Mouse (Mus musculus): Measurements from ENCODE around the gene B4galt5. TPM values are rescaled to one million over a fixed set of nuclear protein-coding genes. Genes with fewer than 3 reads are reported as not detected.

Gene B4galt5
- total RNA-seq, 2 experiments from 2014 or later, result 58.8 to 60.5 TPM

- DNase-seq (ENCODE audit: low spot score in 2 of 2), result no peak
Observed at GRCm38 (mm10) chr2:167305382-167306272, 43.4 kb downstream of the B4galt5 start.

GRCm38 (mm10) chr2:167304651-167305381 is 44.2 kb downstream of the B4galt5 start:
- DNase-seq (ENCODE audit: low spot score in 2 of 2), result no peak

- no peak for DNase-seq (ENCODE audit: low spot score in 2 of 2)
Observed at GRCm38 (mm10) chr2:167303806-167304205, 45.2 kb downstream of the B4galt5 start.

GRCm38 (mm10) chr2:167303196-167303595 is 45.8 kb downstream of the B4galt5 start:
- no peak for DNase-seq (ENCODE audit: low spot score in 2 of 2)

DNA sequence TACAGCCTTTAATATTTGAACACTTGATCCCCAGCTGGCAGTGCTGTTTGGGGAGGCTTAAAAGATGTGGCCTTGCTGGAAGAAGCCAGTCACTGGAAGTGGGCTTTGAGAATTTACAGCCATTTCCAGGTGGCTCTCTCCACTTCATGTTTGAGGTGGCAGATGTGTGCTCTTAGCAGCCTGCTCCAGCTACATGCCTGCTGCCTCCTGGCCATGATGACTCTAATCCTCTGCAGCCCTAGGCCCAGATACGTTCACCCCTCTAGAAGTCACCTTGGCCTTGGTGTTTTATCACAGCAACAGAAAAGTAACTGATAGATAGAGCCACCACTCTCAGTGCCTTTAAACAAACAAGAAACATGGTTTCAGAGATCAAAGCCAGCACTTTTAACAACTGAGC is 46.3 kb downstream of the B4galt5 start:
- DNase-seq (ENCODE audit: low spot score in 2 of 2), result no peak

GRCm38 (mm10) chr2:167302031-167302430 is 47.0 kb downstream of the B4galt5 start:
- DNase-seq (ENCODE audit: low spot score in 2 of 2), result no peak

GRCm38 (mm10) chr2:167301601-167302000 is 47.4 kb downstream of the B4galt5 start:
- no peak for DNase-seq (ENCODE audit: low spot score in 2 of 2)

GRCm38 (mm10) chr2:167300943-167301497 is 48.0 kb downstream of the B4galt5 start:
- no peak for DNase-seq (ENCODE audit: low spot score in 2 of 2)

DNA sequence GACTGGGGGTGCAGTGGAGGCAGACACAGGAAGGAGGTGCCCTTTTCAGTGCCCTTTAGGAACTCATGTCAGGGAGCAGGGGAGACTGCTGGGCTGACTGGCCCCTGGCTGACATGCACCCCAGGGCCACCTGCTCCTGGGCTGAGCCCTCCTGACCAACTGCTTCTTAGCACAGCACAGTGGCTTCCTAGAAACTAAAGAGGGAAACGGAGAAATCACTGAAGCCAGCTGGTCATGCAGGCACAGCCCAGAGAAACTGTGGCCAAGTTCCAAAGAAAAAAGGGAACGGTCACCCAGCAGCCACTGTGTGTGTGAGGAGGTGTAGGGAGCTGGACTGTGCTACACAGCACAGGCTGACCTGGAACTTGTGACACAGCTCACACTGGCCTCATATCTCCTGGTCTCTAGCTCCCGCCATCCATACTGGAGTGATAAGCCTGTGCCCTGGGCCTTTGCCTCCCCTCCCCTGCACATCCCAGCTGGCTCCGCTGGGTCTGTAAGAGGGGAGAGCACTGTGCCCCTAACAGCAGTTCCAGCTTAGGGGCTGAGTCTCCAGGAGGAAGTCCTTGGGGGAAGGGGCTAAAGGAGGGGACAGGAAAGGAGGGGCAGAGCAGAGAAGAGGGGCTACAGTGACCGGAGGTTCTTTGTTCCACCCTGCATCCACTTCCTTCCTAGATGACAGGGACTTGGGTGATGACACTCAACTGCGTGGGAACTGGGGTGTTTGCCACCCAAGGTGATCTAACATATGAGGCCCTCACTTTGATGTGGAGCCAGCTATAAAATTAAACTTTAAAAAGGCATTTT is 48.9 kb downstream of the B4galt5 start:
- no peak for DNase-seq (ENCODE audit: low spot score in 2 of 2)

DNA sequence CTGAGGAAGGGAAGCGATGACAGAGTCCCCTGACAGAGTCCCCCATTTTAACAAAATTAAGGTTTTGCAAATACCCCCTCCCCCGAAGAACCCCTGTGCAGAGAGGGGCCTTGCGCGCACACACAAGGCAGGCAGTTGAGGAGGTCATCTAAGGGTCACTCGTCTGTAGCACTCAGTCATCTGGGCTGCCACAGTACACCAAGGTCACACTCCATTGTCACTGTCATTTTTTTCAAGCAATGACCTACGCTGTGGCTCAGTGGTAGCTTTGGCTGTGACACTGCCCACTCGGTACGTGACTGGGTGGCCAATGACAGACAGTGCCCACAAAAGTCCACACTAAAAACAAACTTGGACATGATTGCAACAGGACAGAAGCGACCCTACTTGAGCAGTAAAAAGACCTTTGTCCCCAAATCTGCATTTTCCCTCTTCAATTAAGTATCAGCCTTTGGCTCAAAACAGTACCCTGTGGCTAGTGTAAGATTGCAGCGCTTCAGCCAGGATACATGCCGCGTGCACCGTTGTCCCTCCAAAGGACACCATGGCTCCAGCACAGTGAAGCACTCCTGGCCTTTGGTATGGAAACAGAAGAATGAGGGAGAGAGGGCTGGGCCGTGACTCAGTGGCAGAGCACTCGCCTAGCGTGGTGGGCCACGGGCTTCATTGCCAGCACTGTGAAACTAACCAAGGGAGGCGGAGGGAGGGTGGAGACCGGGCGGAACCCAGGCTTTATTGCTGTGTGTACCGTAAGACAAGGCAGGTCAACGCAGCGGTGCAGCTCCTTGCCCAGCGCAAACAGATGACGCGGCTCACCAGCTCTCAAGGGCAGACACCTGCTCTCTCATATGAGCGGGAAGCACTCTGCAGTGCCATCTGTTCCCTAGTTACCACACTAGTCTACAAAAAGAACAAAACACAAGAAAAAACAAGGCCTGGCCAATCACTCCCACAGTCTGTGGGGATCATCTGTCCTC is 50.0 kb downstream of the B4galt5 start:
- peak; percentile 59 to 79 for DNase-seq (ENCODE audit: low spot score in 2 of 2)

GRCm38 (mm10) chr2:167297985-167298384 is 51.0 kb downstream of the B4galt5 start:
- DNase-seq (ENCODE audit: low spot score in 2 of 2), result no peak

GRCm38 (mm10) chr2:167294926-167295325 is 54.1 kb downstream of the B4galt5 start:
- DNase-seq (ENCODE audit: low spot score in 2 of 2), result no peak

- DNase-seq (ENCODE audit: low spot score in 2 of 2), result no peak
Observed at GRCm38 (mm10) chr2:167294216-167294615, 54.8 kb downstream of the B4galt5 start.

DNA sequence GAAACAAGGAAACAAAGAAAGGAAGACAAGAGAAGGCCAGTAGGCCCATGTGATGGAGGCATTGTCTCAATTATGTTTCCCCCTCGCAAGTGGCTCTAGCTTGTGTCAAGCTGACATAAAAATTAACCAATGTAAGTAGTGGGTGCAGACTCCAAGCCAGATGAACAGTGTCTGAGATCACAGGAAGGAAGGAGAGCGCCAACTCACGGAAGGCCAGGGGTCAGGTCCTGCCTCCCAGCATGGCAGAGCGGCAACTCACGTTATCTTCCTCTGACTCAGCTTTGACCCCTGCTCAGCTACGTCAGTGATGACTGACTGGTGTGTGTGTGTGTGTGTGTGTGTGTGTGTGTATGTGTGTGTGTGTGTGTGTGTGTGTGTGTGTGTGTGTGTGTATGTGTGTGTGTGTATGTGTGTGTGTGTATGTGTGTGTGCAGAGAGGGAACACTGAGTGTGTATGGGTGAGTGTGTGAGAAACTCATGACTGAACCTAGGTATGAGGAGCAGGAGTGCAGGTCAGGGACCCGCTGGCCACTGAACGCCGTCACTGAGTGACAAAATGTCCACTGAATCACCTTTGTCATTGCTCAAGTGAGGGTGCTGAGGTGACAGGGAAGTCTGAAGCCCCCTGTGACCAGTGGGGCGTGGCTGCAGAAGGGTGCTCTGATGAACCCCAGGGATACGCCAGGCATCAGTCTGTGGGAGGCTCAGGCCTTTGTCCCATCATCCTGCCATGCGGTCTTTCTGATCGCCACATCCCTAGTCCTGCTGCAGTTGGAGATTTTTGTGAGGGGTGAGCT is 55.5 kb downstream of the B4galt5 start:
- DNase-seq (ENCODE audit: low spot score in 2 of 2), result no peak

GRCm38 (mm10) chr2:167292854-167293253 is 56.1 kb downstream of the B4galt5 start:
- DNase-seq (ENCODE audit: low spot score in 2 of 2), result no peak

GRCm38 (mm10) chr2:167292151-167292591 is 56.8 kb downstream of the B4galt5 start:
- no peak for DNase-seq (ENCODE audit: low spot score in 2 of 2)

- no peak for DNase-seq (ENCODE audit: low spot score in 2 of 2)
Observed at GRCm38 (mm10) chr2:167291656-167292055, 57.3 kb downstream of the B4galt5 start.

GRCm38 (mm10) chr2:167281461-167281860 is 67.5 kb downstream of the B4galt5 start:
- DNase-seq (ENCODE audit: low spot score in 2 of 2), result no peak

- no peak for DNase-seq (ENCODE audit: low spot score in 2 of 2)
Observed at GRCm38 (mm10) chr2:167280986-167281310, 68.0 kb downstream of the B4galt5 start.

All from layer of hippocampus, postnatal 14 days (tissue).